Mouse (Mus musculus): Measurements from ENCODE around the gene Gja5. TPM values are rescaled to one million over a fixed set of nuclear protein-coding genes. Genes with fewer than 3 reads are reported as not detected.

Gene Gja5
- polyA plus RNA-seq, 1 experiment from 2014 or later = 8.2 TPM

GRCm38 (mm10) chr3:97104696-97105430 is 200.4 kb downstream of the Gja5 start:
- Histone ChIP-seq H3K27ac (replicated peaks; ENCODE audit: low read depth, low read length) (no peak overlapping the region), H3K4me1 (ENCODE audit: control insufficient read depth, insufficient read depth, low read length) (no peaks in the 10 kb centered on the region), H3K4me2 (ENCODE audit: low read depth, low read length) (no peak overlapping the region), H3K36me3 (ENCODE audit: control insufficient read depth, insufficient read depth, low read length) (no peaks in the 10 kb centered on the region), H3K4me3 (ENCODE audit: low read depth, low read length) (no peak overlapping the region), H3K9ac (ENCODE audit: low read depth, low read length) (no peak overlapping the region), H3K9me3 (ENCODE audit: control insufficient read depth, low read length) (peaks cover 19% of the 10 kb centered on the region; the same call in 1 of the 2 replicates), H3K27me3 (replicated peaks; ENCODE audit: control insufficient read depth, insufficient read depth, low read length) (no peaks in the 10 kb centered on the region)
- WGBS = 79% methylated on average over 1 of the region's 1 CpGs
- DNase-seq (ENCODE audit: low spot score) (no peak), ATAC-seq (ENCODE audit: low read depth) (no peak)

GRCm38 (mm10) chr3:97117511-97117910 is 213.0 kb downstream of the Gja5 start:
- Histone ChIP-seq H3K36me3 (ENCODE audit: control insufficient read depth, insufficient read depth, low read length) (no peaks in the 10 kb centered on the region), H3K4me1 (ENCODE audit: control insufficient read depth, insufficient read depth, low read length) (no peaks in the 10 kb centered on the region), H3K4me2 (ENCODE audit: low read depth, low read length) (no peak overlapping the region), H3K9me3 (ENCODE audit: control insufficient read depth, low read length) (peaks cover 18% of the 10 kb centered on the region), H3K9ac (ENCODE audit: low read depth, low read length) (no peak overlapping the region), H3K27ac (replicated peaks; ENCODE audit: low read depth, low read length) (no peak overlapping the region), H3K4me3 (ENCODE audit: low read depth, low read length) (no peak overlapping the region), H3K27me3 (replicated peaks; ENCODE audit: control insufficient read depth, insufficient read depth, low read length) (no peaks in the 10 kb centered on the region)
- no peak for DNase-seq (ENCODE audit: low spot score)
- 89% methylated on average over 6 of the region's 6 CpGs for WGBS
- ATAC-seq (ENCODE audit: low read depth) = no peak

- ATAC-seq (ENCODE audit: low read depth) (no peak), DNase-seq (ENCODE audit: low spot score) (no peak)
- no peak overlapping the region for H3K4me2 ChIP-seq (ENCODE audit: low read depth, low read length)
- H3K36me3 ChIP-seq (ENCODE audit: control insufficient read depth, insufficient read depth, low read length) = no peaks in the 10 kb centered on the region
- H3K4me1 ChIP-seq (ENCODE audit: control insufficient read depth, insufficient read depth, low read length) = no peaks in the 10 kb centered on the region
- no peak overlapping the region for H3K9ac ChIP-seq (ENCODE audit: low read depth, low read length)
- no peaks in the 10 kb centered on the region for H3K27me3 ChIP-seq (replicated peaks; ENCODE audit: control insufficient read depth, insufficient read depth, low read length)
- no peak overlapping the region for H3K4me3 ChIP-seq (ENCODE audit: low read depth, low read length)
- H3K9me3 ChIP-seq (ENCODE audit: control insufficient read depth, low read length) = peaks cover 18% of the 10 kb centered on the region
- H3K27ac ChIP-seq (replicated peaks; ENCODE audit: low read depth, low read length) = no peak overlapping the region
- WGBS = 63% methylated on average over 12 of the region's 12 CpGs
These were observed 213.8 kb downstream of the Gja5 start for GRCm38 (mm10) chr3:97118313-97118712.

GRCm38 (mm10) chr3:97124193-97124592 is 219.7 kb downstream of the Gja5 start:
- no peaks in the 10 kb centered on the region for H3K27me3 ChIP-seq (replicated peaks; ENCODE audit: control insufficient read depth, insufficient read depth, low read length)
- 37% methylated on average over 7 of the region's 7 CpGs for WGBS
- H3K9me3 ChIP-seq (ENCODE audit: control insufficient read depth, low read length) = peaks cover 5% of the 10 kb centered on the region; the same call in 1 of the 2 replicates
- no peak overlapping the region for H3K4me2 ChIP-seq (ENCODE audit: low read depth, low read length)
- H3K4me1 ChIP-seq (ENCODE audit: control insufficient read depth, insufficient read depth, low read length) = no peaks in the 10 kb centered on the region
- no peak overlapping the region for H3K4me3 ChIP-seq (ENCODE audit: low read depth, low read length)
- peak; percentile 65; the same call in 1 of the 2 replicates for ATAC-seq (ENCODE audit: low read depth)
- no peak overlapping the region for H3K27ac ChIP-seq (replicated peaks; ENCODE audit: low read depth, low read length)
- H3K9ac ChIP-seq (ENCODE audit: low read depth, low read length) = no peak overlapping the region
- peak; percentile 49 for DNase-seq (ENCODE audit: low spot score)
- H3K36me3 ChIP-seq (ENCODE audit: control insufficient read depth, insufficient read depth, low read length) = no peaks in the 10 kb centered on the region

Other genes starting within 250 kb of the Gja5 start
- gene Ankrd35, start 234.6 kb upstream of the Gja5 start, polyA plus RNA-seq (2014; fragmentation: Nextera tagmentation; extraction: Ambion mirVana) = 2.9 and 3.6 TPM in 2 replicates
- gene Pias3, start 208.3 kb upstream of the Gja5 start, polyA plus RNA-seq (2014; fragmentation: Nextera tagmentation; extraction: Ambion mirVana) = 45.1 and 48.9 TPM in 2 replicates
- 9.5 and 11.8 TPM in 2 replicates for gene Nudt17, start 196.1 kb upstream of the Gja5 start, polyA plus RNA-seq (2014; fragmentation: Nextera tagmentation; extraction: Ambion mirVana)
- 21.0 and 25.0 TPM in 2 replicates for gene Polr3c, start 177.1 kb upstream of the Gja5 start, polyA plus RNA-seq (2014; fragmentation: Nextera tagmentation; extraction: Ambion mirVana)
- 45.6 and 48.5 TPM in 2 replicates for gene Rnf115, start 177.0 kb upstream of the Gja5 start, polyA plus RNA-seq (2014; fragmentation: Nextera tagmentation; extraction: Ambion mirVana)
- not detected in 2 replicates for gene Pdzk1, start 75.4 kb upstream of the Gja5 start, polyA plus RNA-seq (2014; fragmentation: Nextera tagmentation; extraction: Ambion mirVana)
- 0.24 and 0.25 TPM in 2 replicates for gene Cd160, start 75.3 kb upstream of the Gja5 start, polyA plus RNA-seq (2014; fragmentation: Nextera tagmentation; extraction: Ambion mirVana)
- gene Gpr89, start 653 bp downstream of the Gja5 start, polyA plus RNA-seq (2014; fragmentation: Nextera tagmentation; extraction: Ambion mirVana) = 41.0 and 47.0 TPM in 2 replicates
- not detected in 2 replicates for gene Gja8, start 21.3 kb downstream of the Gja5 start, polyA plus RNA-seq (2014; fragmentation: Nextera tagmentation; extraction: Ambion mirVana)